Mouse (Mus musculus) left cerebral cortex, postnatal 10 days (tissue): ENCODE results near the gene Tmem56. TPM values are rescaled to one million over a fixed set of nuclear protein-coding genes. Genes with fewer than 3 reads are reported as not detected.
A peak's percentile ranks its signal among the peaks of the same experiment; 100 is the strongest.

Source experiments
- DNase-seq, 2 experiments: peaks; one replicate each; pipeline ENCODE4 v3.0.0; 2021 to 2022; ENCODE audit warnings: low spot score in 2 of 2, mixed read lengths in 1 of 2; ENCODE audit errors: extremely low spot score in 1 of 2
- intact Hi-C: fragments of 180-260 bp; cut with DNase I; formaldehyde crosslinking; loops from one replicate; pipeline ENCODE4 v1.15.1; 2025
- total RNA-seq, 2 experiments: library from RNA; stranded (reverse); gene quantifications; 2 replicates each; pipeline ENCODE4 v1.2.3; 2021

Gene Tmem56
- total RNA-seq, 2 experiments from 2014 or later, result 25.7 to 28.5 TPM

- intact Hi-C loops, result no loop called here
- no peak for DNase-seq
Observed at GRCm38 (mm10) chr3:121255501-121255900, 27.4 kb downstream of the Tmem56 start.

GRCm38 (mm10) chr3:121250576-121251433 is 32.1 kb downstream of the Tmem56 start:
- DNase-seq, result peak in 1 of 2 experiments; percentile 48
- intact Hi-C loops, result no loop called here

- intact Hi-C loops, result no loop called here
Observed at GRCm38 (mm10) chr3:121250048-121250447, 32.9 kb downstream of the Tmem56 start.

GRCm38 (mm10) chr3:121242941-121243340 is 40.0 kb downstream of the Tmem56 start:
- no peak for DNase-seq
- intact Hi-C loops, result no loop called here

More at GRCm38 (mm10) chr3:121250048-121250447, 32.9 kb downstream of the Tmem56 start:
- DNase-seq, result no peak

DNA sequence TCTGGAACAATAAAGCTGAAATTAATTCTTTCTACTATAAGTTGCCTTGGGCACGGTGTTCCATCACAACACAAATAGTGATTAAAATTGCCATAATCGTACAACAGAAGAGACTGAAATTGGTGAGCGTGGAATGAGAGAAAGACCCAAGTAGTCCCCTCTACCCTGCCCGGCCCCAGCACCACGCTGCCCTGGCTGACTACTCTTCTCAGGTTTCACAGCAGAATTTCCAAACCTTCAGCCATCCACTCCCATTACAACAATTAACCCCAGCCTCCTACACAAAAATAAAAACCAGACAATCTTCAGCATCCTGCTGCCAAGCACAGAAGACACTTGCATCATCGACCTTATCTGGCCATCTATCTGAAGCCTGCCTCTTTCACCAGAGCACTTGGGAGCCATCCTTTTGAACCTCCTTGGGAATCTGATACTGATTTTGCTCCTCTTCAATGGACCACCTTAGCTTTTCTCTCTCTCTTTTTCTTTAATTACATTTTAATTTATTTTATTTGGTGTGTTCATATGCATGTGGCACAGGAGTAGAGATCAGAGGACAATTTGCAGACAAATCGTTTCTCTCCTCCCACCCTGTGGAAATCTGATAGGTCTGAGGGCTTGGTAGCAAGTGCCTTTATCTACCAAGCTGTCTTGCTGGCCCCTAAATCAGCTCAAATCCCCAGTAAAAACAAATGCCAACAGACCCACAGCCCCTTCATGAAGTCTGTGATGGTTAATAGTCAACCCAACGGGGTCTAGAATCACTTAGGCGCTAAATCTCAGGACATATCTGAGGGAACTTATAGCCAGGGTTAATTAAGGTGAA is 40.6 kb downstream of the Tmem56 start:
- intact Hi-C loops, result no loop called here
- DNase-seq, result no peak

DNA sequence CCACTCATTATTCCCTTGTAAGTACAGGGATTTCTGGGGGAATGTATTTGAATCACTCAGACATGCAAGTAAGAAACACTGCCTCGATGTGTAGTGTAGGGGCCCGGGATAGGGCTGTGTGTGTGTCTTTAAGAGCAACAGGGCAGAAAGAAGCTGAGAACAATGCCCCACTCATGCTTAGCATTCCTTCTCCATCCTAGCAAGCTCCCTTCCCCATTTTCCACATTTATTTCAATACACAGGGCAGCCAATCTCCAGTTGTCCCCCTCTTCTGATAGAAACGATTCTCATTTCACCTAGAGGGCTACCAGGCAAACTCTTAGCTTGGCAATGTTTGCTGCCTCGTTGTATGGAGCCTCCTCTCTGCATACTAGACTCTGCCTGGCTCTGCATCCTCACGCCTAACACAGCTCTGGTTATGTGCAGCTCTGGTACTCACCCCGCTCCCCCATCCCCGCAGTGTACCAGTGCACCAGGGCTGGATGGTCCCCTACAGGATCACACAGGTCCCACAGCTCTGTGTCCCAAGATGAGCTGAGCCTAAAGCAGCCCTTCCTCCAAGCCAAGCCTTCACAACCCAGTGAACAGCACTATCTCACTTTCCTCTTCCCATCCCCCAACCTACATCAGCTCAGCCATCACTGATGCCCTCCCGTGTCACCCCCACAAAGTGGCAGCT is 42.4 kb downstream of the Tmem56 start:
- no peak for DNase-seq
- intact Hi-C loops, result no loop called here

DNA sequence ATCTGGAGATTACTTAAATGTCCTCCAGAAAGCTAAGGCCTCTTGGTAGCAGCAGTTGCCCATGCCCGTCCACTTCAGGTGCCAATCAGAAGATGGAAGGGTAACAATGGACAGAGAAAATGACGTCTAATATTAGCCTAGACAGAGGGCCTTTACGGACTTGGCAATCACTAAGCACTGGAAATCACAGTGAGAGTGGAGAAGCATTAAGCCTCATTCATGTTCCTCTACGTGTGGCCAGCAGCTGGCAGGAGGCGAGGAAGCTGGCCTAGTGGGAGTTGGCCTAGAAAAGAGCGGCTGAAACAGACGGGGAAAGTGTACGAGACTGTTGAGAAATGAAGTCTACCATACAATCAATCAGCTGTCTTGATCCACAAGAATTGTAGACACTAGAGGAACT is 43.8 kb downstream of the Tmem56 start:
- DNase-seq, result no peak
- intact Hi-C loops, result no loop called here

DNA sequence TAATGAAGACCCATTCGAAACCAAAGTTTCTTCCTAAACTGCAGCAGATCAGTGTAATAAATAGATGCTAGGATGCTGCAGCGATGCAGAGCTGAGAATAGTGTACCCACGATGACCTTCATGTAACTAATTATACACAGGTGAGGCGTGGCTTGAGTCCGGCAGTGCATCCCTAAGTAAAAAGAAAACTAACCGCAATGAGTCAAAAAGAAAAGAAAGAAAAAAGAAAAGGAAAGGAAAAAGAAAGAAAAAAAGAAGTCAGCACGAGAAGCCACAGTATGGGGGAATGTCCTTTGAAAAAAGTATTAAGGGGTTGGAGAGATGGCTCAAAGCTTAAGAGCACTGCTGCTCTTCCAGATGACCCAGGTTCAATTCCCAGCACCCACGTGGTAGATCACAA is 58.1 kb downstream of the Tmem56 start:
- intact Hi-C loops, result no loop called here

GRCm38 (mm10) chr3:121224185-121224584 is 58.7 kb downstream of the Tmem56 start:
- intact Hi-C loops, result no loop called here
- no peak for DNase-seq

More for the DNA sequence above, 58.1 kb downstream of the Tmem56 start:
- DNase-seq, result no peak

DNA sequence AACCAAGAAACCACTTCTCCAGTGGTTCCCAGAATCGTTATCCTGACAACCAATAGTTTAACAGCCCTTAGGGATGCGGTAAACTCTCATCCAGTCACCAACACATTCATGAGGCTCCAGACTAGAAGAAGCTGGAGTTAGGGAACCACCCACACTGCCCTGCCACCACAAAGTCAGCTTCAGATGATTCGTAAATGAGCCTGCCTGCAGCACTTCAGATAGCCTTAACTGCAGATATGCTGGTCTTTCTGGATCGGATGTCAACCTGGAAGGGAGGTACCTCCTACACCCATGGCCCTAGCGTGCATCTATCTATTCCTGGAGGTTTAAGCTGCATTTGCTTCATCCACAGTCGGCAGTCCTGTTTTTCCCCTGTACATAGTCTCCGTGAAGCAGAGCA is 60.9 kb downstream of the Tmem56 start:
- no peak for DNase-seq
- intact Hi-C loops, result no loop called here

DNA sequence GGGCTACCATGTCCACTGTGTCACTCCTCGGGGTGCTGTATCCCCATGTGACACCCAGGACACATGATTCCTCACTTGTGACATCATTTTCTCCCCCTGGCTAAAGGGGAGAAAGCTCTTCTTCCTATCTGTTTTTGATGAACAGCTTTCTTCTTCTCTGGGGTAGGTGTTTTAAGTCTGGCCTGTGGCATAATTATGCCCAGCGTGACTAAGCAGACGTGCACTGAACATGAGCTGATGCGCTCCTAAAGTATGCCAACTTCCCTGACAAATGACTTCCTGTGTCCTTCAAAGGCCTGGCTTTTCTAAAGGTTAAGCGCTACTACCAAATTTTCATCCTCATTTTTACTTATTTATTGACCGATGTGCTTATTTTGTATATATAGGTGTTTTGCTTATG is 65.9 kb downstream of the Tmem56 start:
- DNase-seq, result no peak
- intact Hi-C loops, result no loop called here

GRCm38 (mm10) chr3:121213501-121213900 is 69.4 kb downstream of the Tmem56 start:
- no peak for DNase-seq
- intact Hi-C loops, result no loop called here

DNA sequence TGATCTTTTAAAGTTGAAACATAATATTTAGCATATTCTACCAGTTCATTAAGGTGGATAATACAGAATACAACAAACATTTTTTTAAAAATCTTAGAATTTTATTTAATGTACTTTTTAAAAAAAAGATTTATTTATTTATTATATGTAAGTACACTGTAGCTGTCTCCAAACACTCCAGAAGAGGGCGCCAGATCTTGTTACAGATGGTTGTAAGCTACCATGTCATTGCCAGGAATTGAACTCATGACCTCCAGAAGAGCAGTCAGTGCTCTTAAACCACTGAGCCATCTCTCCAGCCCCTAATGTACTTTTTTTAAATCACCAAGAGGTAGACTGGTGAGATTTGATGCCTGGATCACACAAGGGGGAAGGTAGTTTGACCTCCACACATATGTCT is 70.7 kb downstream of the Tmem56 start:
- DNase-seq, result no peak
- intact Hi-C loops, result no loop called here

DNA sequence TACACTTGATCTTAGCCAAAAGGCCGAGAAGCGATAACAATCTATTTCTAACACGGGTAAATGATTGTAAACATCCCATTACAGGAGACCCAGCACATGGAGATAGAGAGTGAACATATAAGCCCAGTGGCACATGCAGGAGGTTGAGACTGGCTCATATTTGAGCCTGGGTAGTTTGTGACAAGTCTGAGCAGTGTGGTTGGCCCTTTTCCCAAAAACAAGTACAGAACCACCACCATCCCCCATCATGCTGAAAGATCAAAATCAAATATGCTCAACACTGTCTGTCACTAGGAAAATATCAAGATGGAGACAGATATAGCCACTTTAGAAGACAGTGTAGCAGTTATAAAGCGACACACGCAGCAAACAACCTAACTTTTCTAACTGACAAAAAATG is 73.9 kb downstream of the Tmem56 start:
- intact Hi-C loops, result no loop called here
- no peak for DNase-seq

DNA sequence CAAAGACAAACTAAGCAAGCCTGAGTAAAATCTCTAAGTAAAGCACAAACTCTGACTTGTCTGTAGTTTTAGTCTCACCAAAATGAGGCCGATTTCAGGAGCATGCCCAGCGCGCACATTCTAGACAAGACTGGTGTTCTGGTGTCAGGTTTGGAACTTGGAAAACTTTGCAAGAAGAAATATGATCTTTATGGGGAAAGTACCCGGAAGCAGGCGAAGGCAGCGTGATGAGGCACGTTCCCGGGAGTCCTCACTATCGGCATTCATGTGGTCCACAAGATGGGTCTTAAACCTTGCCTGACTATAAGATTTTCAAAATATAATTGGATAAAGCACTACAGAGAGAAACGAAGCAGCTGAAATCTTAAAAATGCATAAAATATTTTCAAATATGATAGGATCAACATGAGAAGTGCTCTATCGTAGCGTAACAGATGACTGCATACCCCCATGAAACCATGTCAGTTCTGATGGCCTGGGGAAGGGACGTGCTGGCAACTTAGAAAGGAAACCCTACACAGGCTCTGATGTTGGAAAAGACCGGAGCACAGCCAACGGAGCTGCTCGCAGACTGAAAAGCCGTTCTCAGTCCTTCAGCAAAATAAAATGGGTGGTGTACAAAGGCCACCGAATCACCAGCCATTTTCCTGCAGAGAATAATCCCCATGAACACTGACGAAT is 76.6 kb downstream of the Tmem56 start:
- no peak for DNase-seq
- intact Hi-C loops, result no loop called here

- no peak for DNase-seq
- intact Hi-C loops, result no loop called here
Observed at GRCm38 (mm10) chr3:121202638-121203037, 80.3 kb downstream of the Tmem56 start.

DNA sequence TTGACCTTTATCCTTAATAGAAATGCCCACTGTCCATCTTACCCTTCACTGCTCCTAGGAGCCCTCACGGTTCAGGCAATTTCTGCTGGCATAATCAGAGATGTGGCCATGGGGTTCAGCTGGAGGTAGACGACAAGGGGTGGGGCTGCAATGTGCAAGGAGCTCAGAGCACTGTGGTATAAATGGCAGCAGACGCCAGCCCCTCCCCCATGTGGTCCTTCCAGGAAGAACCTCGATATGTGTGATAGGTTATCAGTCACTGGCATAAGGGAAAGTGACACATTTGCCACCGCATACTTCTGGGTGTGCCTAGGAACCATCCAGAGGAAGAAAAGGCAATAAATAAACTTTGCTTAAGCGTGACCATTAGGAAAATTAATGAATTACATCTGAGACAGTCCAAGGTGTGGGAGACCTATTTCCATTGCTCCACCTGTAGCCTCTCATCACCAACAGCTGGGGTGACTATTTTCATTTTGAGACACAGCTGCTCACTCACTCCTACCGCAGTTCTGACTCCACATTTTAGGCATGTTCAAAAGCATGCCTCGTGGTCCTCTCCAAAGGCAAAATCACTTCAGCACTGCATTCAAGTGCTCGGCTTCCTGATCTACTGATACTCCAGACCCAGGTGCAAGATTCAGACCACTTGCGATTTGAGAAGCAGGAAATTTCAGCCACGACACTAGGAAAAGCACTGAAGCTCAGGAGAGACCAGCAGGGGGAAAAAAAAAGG is 81.7 kb downstream of the Tmem56 start:
- no peak for DNase-seq
- intact Hi-C loops, result no loop called here

DNA sequence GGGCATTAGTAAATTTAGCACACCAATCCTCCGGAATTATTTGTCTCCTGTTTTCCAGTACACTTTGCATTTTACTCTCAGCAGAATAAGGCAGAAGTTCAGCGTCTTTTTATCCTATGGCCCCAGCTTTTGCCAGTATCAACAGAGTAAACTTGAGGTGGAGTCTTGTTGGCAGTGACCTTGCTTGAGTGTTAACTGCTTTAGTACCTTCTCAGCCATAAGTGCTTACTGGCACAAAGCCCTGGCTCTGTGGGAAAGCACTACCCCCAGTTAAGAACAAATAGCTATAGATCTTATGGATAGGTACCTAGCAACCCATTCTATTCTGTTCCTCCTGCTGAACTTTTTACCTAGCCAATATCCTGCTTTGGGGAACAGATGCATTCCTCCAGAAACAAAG is 93.7 kb downstream of the Tmem56 start:
- intact Hi-C loops, result no loop called here
- DNase-seq, result no peak
